Comparison of ENCODE assay signal across 7 mouse cellular contexts in the genomic region with DNA sequence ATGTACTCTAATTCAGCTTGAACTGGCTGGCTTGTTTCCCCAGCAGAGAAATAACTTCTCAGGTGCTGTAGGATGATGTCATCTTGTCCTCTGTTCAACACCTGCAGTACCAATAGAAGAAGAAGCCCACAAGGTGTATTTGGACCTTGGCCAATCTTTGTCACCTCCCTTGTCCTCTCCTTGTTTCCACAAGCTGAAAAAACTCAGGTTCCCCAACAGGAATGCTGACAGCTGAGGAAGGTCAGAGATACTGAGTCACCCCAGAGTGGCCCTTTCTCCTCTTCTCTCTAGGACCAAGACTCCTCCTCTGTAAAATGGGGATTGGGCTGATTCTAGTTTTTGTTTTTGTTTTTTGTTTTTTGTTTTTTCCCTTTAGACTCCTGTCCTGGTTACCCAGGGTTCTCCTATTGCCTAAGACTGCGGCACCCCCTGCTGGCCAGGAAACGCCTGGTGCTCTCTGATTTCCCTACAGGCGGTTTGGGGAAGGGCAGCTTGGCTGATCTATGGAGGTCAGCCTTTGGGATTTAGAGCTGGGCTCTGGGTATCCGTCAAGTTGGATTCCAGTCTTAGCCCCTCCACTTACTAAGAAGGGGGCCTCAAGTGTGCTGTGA. TPM values are rescaled to one million over a fixed set of nuclear protein-coding genes. Genes with fewer than 3 reads are reported as not detected.
DNase-seq lines count a peak whose midpoint lies in the region; ATAC-seq lines count a peak whose summit lies in the region.

No protein-coding gene starts in this region.

- peak; percentile 89 for DNase-seq in ZHBTc4 (ENCODE audit: low read depth, low spot score)
- peak; percentile 89 to 92 for DNase-seq in cerebellum, postnatal 10 days
- peak; percentile 79 to 81 for DNase-seq in frontal cortex, postnatal 25 days (ENCODE audit: low spot score in 2 of 2)
- peak; percentile 86 to 88 for DNase-seq in left cerebral cortex, postnatal 14 days (ENCODE audit: low spot score in 2 of 2)
- peak; percentile 65 to 85 for DNase-seq in spleen, adult 18-20 months

- peak; percentile 84 for ATAC-seq in intestine, embryonic 15.5 days
- peak; percentile 53; the same call in 1 of the 2 replicates for ATAC-seq in midbrain, embryonic 12.5 days (ENCODE audit: low FRiP score, low read depth)

- no peaks in the 10 kb centered on the region for H3K9me3 ChIP-seq in intestine, embryonic 15.5 days
- no peaks in the 10 kb centered on the region for H3K9me3 ChIP-seq in midbrain, embryonic 12.5 days

- H3K9ac ChIP-seq in intestine, embryonic 15.5 days: no peak overlapping the region
- H3K9ac ChIP-seq in midbrain, embryonic 12.5 days (replicated peaks): no peak overlapping the region

- no peaks in the 10 kb centered on the region for H3K27me3 ChIP-seq in intestine, embryonic 15.5 days (replicated peaks)
- no peaks in the 10 kb centered on the region for H3K27me3 ChIP-seq in midbrain, embryonic 12.5 days

- intact Hi-C loops in left cerebral cortex, postnatal 14 days (cut with DNase I): loop anchor here (1.0 to 5.0 kb wide), 2 partner anchors 92 to 161 kb away; no protein-coding TSS in a partner anchor

- no peaks in the 10 kb centered on the region for H3K36me3 ChIP-seq in intestine, embryonic 15.5 days
- no peaks in the 10 kb centered on the region for H3K36me3 ChIP-seq in midbrain, embryonic 12.5 days

- no peak overlapping the region for H3K4me3 ChIP-seq in intestine, embryonic 15.5 days (replicated peaks)
- H3K4me3 ChIP-seq in midbrain, embryonic 12.5 days: no peak overlapping the region

- WGBS in intestine, embryonic 15.5 days: 3% methylated on average over 4 of the region's 4 CpGs
- 2% methylated on average over 4 of the region's 4 CpGs for WGBS in midbrain, embryonic 12.5 days

- H3K4me1 ChIP-seq in intestine, embryonic 15.5 days (replicated peaks): peaks cover 4% of the 10 kb centered on the region; the same call in 1 of the 2 replicates
- no peaks in the 10 kb centered on the region for H3K4me1 ChIP-seq in midbrain, embryonic 12.5 days

- no peak overlapping the region for H3K4me2 ChIP-seq in intestine, embryonic 15.5 days (replicated peaks)
- no peak overlapping the region for H3K4me2 ChIP-seq in midbrain, embryonic 12.5 days (replicated peaks)

- H3K27ac ChIP-seq in intestine, embryonic 15.5 days: no peak overlapping the region
- no peak overlapping the region for H3K27ac ChIP-seq in midbrain, embryonic 12.5 days (replicated peaks)

RNA-seq across cellular contexts. Expression of a gene that starts 26.4 kb away (rescaled TPM):
- 22.6 and 23.2 TPM in 2 replicates for polyA plus RNA-seq in intestine, embryonic 15.5 days (2015; fragmentation: Nextera tagmentation; extraction: Ambion mirVana)
- 100 to 1,000 TPM; 180 to 190 TPM for total RNA-seq in left cerebral cortex, postnatal 14 days (2021)
- 106 and 113 TPM in 2 replicates for polyA plus RNA-seq in midbrain, embryonic 12.5 days (2016; fragmentation: Nextera tagmentation; extraction: Ambion mirVana)

RNA-seq across cellular contexts. Expression of a gene that starts 31.7 kb away (rescaled TPM):
- 99.1 and 103 TPM in 2 replicates for polyA plus RNA-seq in intestine, embryonic 15.5 days (2015; fragmentation: Nextera tagmentation; extraction: Ambion mirVana)
- 10 to 100 TPM in 1 of 2 experiments, 1 to 10 TPM in 1; 8.0 to 10.0 TPM for total RNA-seq in left cerebral cortex, postnatal 14 days (2021)
- polyA plus RNA-seq in midbrain, embryonic 12.5 days (2016; fragmentation: Nextera tagmentation; extraction: Ambion mirVana): 39.5 and 42.4 TPM in 2 replicates
